Mouse (Mus musculus) testis, adult 2 months (tissue): ENCODE measurements around the gene Sgk1.

Experiments
- CTCF ChIP-seq: fragments of 200-500 bp; IDR thresholded peaks from 2 replicates; pipeline ENCODE4 v1.5.1; 2012; ENCODE audit warnings: low read depth, mild to moderate bottlenecking, inconsistent platforms, low read length, moderate library complexity; ENCODE audit not compliant: control insufficient read depth, insufficient read depth, insufficient replicate concordance
- POLR2A ChIP-seq: fragments of 200-500 bp; IDR thresholded peaks from 2 replicates; pipeline ENCODE4 v1.6.1; 2012; ENCODE audit warnings: low read depth, mild to moderate bottlenecking, inconsistent platforms, low read length, moderate library complexity; ENCODE audit not compliant: control insufficient read depth

DNA sequence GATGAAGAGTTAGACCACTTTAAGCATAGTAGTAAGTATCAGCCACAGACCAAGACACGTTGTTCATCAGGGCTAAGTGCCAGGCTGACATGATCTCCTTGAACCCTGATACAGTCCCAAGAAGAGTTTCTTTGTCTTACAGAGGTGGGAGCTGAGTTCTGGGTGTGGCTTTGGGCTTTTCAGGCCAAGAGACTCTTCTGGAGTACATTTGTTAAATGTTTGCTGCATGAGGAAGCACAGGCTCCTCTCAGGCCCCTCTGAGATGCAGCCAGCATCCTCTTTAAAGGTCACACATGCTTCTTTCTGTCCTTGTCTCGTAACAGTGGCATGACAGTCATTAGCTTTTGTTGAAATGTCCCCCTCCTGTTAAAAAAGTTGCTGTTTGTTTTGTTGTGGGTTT, 38.6 kb downstream of the Sgk1 start:
- TF ChIP-seq POLR2A (no peak), CTCF (no peak)
